Mouse (Mus musculus) ovary, postnatal 14 days (tissue): ENCODE data around the gene Prpf19.

Source experiments
- DNase-seq: peaks from one replicate; pipeline ENCODE4 v3.0.0; 2022; ENCODE audit warnings: low spot score

Gene Prpf19

GRCm38 (mm10) chr19:10895708-10896107 is 677 bp downstream of the Prpf19 start:
- no peak for DNase-seq

- DNase-seq: no peak
Observed at GRCm38 (mm10) chr19:10896849-10897248, 1.8 kb downstream of the Prpf19 start.

DNA sequence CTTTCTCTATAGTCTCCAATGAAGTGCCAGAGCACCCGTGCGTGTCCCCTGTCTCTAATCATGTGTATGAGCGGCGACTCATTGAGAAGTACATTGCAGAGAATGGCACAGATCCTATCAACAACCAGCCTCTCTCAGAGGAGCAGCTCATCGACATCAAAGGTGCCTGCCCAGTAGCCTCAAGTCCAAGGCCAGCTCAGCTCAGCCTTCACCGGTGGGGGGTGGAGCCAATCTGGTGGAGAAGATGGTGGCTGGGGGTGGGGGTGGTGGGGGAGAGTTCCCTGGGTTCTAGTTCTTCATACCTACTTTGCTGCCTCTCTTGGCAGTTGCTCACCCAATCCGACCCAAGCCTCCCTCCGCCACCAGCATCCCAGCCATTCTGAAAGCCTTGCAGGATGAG is 2.5 kb downstream of the Prpf19 start:
- DNase-seq: no peak

DNA sequence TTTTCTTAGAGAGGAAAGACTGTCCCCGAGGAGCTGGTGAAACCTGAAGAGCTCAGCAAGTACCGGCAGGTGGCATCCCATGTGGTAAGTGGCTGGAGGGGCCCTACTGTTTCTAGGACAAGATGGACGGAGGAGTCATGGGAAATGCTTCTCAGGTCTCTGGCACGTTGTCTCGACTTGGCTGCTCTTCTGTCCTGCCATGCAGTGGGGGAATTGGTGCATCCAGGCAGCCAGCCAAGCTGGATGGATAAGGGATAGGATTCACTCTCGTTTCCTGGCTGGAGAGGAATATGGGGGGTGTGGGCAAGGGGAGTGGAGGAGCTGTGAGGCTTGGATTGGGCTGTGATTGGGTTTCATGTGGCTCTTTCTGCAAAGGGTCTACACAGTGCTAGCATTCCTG is 5.3 kb downstream of the Prpf19 start:
- DNase-seq: no peak

DNA sequence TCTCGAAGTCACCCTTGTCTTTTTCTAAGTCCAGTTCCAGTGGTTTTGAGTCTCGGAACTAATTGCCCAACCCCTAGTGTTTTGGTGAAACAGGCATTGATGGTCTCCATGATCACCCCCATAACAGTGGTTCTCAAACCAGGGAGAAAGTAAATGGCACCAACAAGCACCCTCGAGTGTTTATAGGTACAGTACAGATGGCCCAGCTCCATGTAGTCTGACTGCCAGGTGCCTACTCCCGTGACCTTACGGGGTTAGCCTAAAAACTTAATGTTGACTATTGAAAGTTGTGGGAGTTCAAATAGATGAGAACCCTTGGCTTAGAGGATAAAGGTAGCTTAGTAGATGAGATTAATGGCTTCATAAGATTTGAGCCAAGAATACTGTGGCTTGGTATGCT is 6.0 kb downstream of the Prpf19 start:
- DNase-seq: no peak

- no peak for DNase-seq
Observed at GRCm38 (mm10) chr19:10904512-10904911, 9.5 kb downstream of the Prpf19 start.

- peak; percentile 30 for DNase-seq
Observed at GRCm38 (mm10) chr19:10904927-10905727, 10.1 kb downstream of the Prpf19 start.

- DNase-seq: no peak
Observed at GRCm38 (mm10) chr19:10905728-10906000, 10.6 kb downstream of the Prpf19 start.

GRCm38 (mm10) chr19:10907891-10908290 is 12.9 kb downstream of the Prpf19 start:
- peak; percentile 50 for DNase-seq

- no peak for DNase-seq
Observed at GRCm38 (mm10) chr19:10909087-10909721, 14.2 kb downstream of the Prpf19 start.

DNA sequence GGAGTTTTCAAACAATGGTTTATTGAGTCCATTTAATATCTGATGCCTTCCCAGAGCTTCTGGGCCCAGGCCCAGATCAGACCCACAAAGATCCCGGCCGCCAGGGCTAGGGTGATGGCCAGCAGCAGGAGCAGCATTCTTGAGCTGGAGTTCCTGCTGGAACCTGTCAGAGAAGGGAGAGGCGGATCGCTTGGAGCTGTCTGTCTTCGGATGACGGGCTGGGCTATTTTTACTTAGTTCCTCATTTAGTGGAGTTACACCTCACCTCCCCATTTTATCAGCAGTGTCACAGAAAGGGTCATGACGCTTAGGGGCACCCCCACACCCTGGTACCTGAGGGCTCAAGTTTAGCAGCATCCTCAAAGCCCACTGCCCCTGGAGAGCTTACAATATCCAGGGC is 19.3 kb downstream of the Prpf19 start:
- no peak for DNase-seq

- DNase-seq: no peak
Observed at GRCm38 (mm10) chr19:10914870-10915269, 19.8 kb downstream of the Prpf19 start.

GRCm38 (mm10) chr19:10916506-10916905 is 21.5 kb downstream of the Prpf19 start:
- DNase-seq: no peak

- no peak for DNase-seq
Observed at GRCm38 (mm10) chr19:10918321-10918991, 23.4 kb downstream of the Prpf19 start.

DNA sequence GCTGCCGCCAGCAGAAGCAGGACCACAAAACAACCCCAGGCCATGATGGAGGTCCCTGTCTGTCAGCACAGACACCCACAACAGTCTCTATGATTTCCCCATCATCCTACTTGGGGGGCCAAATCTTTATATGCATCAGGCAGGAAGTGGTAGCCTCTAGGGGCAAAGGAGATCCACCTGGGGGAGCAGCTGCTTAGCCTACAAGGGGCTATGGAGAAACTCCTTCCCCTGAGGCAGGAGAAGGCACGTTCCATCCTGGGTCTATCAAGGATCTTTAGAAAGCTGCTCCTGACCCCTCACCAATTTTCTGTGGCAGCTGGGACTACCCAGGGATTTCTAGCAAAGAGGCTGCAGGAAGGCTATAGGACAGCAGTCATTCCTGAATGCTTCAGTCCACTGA is 25.5 kb downstream of the Prpf19 start, which contains the start of gene Zp1:
TSS of gene Zp1 (minus strand) at position 101 of the 400 bp plus-strand sequence.
- no peak for DNase-seq

DNA sequence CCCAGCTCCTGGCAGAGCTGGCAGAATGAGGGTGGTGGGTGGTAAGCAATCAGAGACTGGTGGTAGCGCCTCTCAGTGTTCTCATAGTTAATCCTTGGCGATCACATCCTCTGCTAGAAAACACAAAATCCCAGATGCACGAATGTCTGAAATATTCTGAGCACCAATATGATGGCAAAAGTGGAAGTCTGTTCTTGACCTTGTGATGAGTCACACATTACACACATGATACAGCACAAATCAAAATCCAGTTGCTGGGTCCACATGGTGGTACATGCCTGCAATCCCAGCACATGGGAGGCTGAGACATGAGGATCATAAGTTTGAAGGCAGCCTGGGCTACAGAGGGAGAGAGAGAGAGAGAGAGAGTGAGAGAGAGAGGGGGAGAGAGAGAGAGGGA is 26.0 kb downstream of the Prpf19 start:
- no peak for DNase-seq

- no peak for DNase-seq
Observed at GRCm38 (mm10) chr19:10924220-10924619, 29.2 kb downstream of the Prpf19 start.

GRCm38 (mm10) chr19:10926123-10926621 is 31.1 kb downstream of the Prpf19 start:
- DNase-seq: no peak

DNA sequence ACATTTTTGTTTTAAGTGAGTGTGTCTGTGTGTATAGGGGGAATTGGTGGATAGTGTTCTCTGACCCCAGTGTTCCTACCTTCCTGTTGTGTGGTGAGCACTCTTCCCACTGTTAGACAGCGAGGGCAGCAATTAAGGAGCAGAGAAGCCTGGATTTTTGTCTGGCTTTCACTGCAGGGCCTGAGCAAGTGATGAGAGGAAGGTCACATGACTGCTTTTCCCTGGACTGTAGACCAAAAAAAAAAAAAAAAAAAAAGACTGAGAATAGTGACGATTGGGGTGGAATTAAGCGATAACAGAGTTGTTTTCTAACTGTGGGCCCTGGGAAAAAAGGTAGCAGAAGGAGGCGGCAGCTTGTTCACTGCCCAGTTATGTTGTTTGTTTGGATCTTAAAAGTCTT is 31.6 kb downstream of the Prpf19 start:
- DNase-seq: no peak

GRCm38 (mm10) chr19:10930641-10931040 is 35.6 kb downstream of the Prpf19 start:
- no peak for DNase-seq

- no peak for DNase-seq
Observed at GRCm38 (mm10) chr19:10935029-10935428, 40.0 kb downstream of the Prpf19 start.

DNA sequence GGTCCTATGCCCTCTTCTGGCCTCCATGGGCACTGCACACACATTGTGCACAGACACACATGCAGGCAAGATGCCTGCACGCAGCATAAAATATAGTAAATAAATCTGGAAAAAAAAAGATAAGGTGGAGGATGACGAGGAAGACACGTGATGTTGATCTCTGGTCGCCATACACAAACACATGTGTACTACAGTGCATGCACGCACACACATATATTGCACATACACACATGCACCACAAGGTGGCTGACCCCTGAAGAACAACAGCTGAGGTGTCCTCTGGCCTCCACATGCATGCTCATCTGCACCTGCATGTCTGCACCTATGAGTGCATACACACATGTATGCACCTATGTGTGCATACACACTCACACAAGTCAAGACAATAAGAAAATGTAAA is 41.0 kb downstream of the Prpf19 start:
- DNase-seq: no peak

GRCm38 (mm10) chr19:10937110-10937563 is 42.1 kb downstream of the Prpf19 start, which contains the start of gene Ptgdr2:
Gene Ptgdr2, plus strand, starts transcription at chr19:10937160.
- no peak for DNase-seq
